Mouse (Mus musculus) urinary bladder, postnatal 25 days (tissue): ENCODE data around the gene Mylip.

Experiments
- DNase-seq: peaks from one replicate; pipeline ENCODE4 v3.0.0; 2022; ENCODE audit warnings: low spot score

The Mylip gene

GRCm38 (mm10) chr13:45429239-45429638, 39.7 kb downstream of the Mylip start:
- no peak for DNase-seq

GRCm38 (mm10) chr13:45437134-45437533, 47.6 kb downstream of the Mylip start:
- no peak for DNase-seq

GRCm38 (mm10) chr13:45438853-45439252, 49.3 kb downstream of the Mylip start:
- no peak for DNase-seq

GRCm38 (mm10) chr13:45440226-45440625, 50.7 kb downstream of the Mylip start:
- DNase-seq, result no peak

- peak; percentile 15 for DNase-seq
These were observed 52.9 kb downstream of the Mylip start for GRCm38 (mm10) chr13:45442451-45442850.

GRCm38 (mm10) chr13:45442918-45443535, 53.5 kb downstream of the Mylip start:
- no peak for DNase-seq

GRCm38 (mm10) chr13:45444220-45444619, 54.7 kb downstream of the Mylip start:
- DNase-seq, result no peak

GRCm38 (mm10) chr13:45444652-45445051, 55.1 kb downstream of the Mylip start:
- DNase-seq, result no peak

- no peak for DNase-seq
These were observed 57.1 kb downstream of the Mylip start for GRCm38 (mm10) chr13:45446636-45447035.

- no peak for DNase-seq
These were observed 62.9 kb downstream of the Mylip start for GRCm38 (mm10) chr13:45452437-45452836.

- DNase-seq, result no peak
These were observed 63.5 kb downstream of the Mylip start for GRCm38 (mm10) chr13:45453033-45453432.

- DNase-seq, result no peak
These were observed 64.5 kb downstream of the Mylip start for GRCm38 (mm10) chr13:45454044-45454443.

GRCm38 (mm10) chr13:45454641-45455040, 65.1 kb downstream of the Mylip start:
- DNase-seq, result no peak

- no peak for DNase-seq
These were observed 65.7 kb downstream of the Mylip start for GRCm38 (mm10) chr13:45455108-45455861.

- no peak for DNase-seq
These were observed 66.3 kb downstream of the Mylip start for GRCm38 (mm10) chr13:45455862-45456192.

GRCm38 (mm10) chr13:45457459-45457858, 67.9 kb downstream of the Mylip start:
- no peak for DNase-seq

GRCm38 (mm10) chr13:45460177-45460576, 70.6 kb downstream of the Mylip start:
- no peak for DNase-seq

GRCm38 (mm10) chr13:45461370-45461958, 71.9 kb downstream of the Mylip start:
- no peak for DNase-seq
